Mouse (Mus musculus) heart, postnatal 0 days (tissue): ENCODE results near the gene Olfr190.

Source experiments
- CTCF ChIP-seq: IDR thresholded peaks from 2 replicates; pipeline ENCODE4 v1.5.1; 2016; ENCODE audit warnings: antibody characterized with exemption, control low read depth, low read depth
- EP300 ChIP-seq: IDR thresholded peaks from 2 replicates; pipeline ENCODE4 v1.6.1; 2016; ENCODE audit warnings: antibody characterized with exemption, low read depth

DNA sequence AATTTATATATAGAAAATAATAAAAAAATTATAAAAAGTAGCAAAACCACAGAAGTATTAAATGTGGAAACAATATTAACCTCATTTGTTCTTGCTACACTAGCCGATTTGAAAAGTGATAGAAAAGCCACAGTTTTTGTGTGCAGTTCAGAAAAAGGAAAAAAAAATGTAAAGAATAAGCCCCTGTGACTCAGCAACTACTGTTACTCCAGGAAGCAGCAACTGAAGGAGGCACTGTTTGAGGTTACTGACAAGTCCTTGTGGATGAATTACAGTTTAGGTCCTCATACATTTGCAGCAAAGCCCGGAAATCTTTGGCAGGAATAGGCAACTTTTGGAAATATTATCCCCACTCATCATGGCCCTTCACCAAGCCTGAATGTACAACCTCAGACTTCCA, 27.5 kb upstream of the Olfr190 start:
- TF ChIP-seq CTCF, result no peak
- TF ChIP-seq EP300, result no peak
